Mouse (Mus musculus) ES-E14 (cell line): Measurements from ENCODE around the gene Tmem74b. TPM values are rescaled to one million over a fixed set of nuclear protein-coding genes. Genes with fewer than 3 reads are reported as not detected.
A peak's percentile ranks its signal among the peaks of the same experiment; 100 is the strongest.

Experiments used
- DNase-seq: peaks from one replicate; pipeline ENCODE4 v3.0.0-alpha.2; 2013; ENCODE audit warnings: low read depth, low spot score
- H3K27ac ChIP-seq: 2 replicates; pipeline ENCODE4 v1.5.1; 2012; ENCODE audit warnings: low read depth, mild to moderate bottlenecking, low read length, moderate library complexity, mixed read lengths; ENCODE audit not compliant: poor library complexity, insufficient read depth, severe bottlenecking
- H3K36me3 ChIP-seq: 2 replicates; pipeline ENCODE4 v1.6.1; 2012; ENCODE audit warnings: mild to moderate bottlenecking, low read length, moderate library complexity, mixed read lengths; ENCODE audit not compliant: control insufficient read depth, poor library complexity, insufficient read depth, severe bottlenecking
- H3K4me1 ChIP-seq, 2 experiments: fragments of 150-350 bp in 1 of 2; sonication (generic) in 1 of 2; 2 replicates each; pipeline ENCODE4 v1.6.1; 2012; ENCODE audit warnings: low read length in 2 of 2, mild to moderate bottlenecking in 1 of 2, mixed read lengths in 1 of 2; ENCODE audit not compliant: control insufficient read depth in 2 of 2, insufficient read depth in 2 of 2, poor library complexity in 1 of 2
- H3K4me3 ChIP-seq, 2 experiments: fragments of 150-350 bp in 1 of 2; sonication (generic) in 1 of 2; 2 replicates each; pipeline ENCODE4 v1.5.1; 2012; ENCODE audit warnings: low read length in 2 of 2, low read depth in 1 of 2, mild to moderate bottlenecking in 1 of 2, mixed read lengths in 1 of 2; ENCODE audit not compliant: insufficient read depth in 1 of 2, poor library complexity in 1 of 2, severe bottlenecking in 1 of 2
- H3K9ac ChIP-seq: 2 replicates; pipeline ENCODE4 v1.6.1; 2012; ENCODE audit warnings: low read depth, mild to moderate bottlenecking, low read length, mixed read lengths; ENCODE audit not compliant: poor library complexity, insufficient read depth, severe bottlenecking
- H3K9me3 ChIP-seq: fragments of 150-350 bp; sonication (generic); 2 replicates; pipeline ENCODE4 v1.6.1; 2012; ENCODE audit warnings: low read depth, mild to moderate bottlenecking, low read length; ENCODE audit not compliant: control insufficient read depth, insufficient read depth
- CHD2 ChIP-seq: IDR thresholded peaks from 2 replicates; pipeline ENCODE4 v1.6.1; 2014; ENCODE audit warnings: mild to moderate bottlenecking, low read depth, low read length, inconsistent platforms
- HCFC1 ChIP-seq: IDR thresholded peaks from 2 replicates; pipeline ENCODE4 v1.6.1; 2012; ENCODE audit warnings: low read length, inconsistent platforms, borderline replicate concordance; ENCODE audit not compliant: insufficient read depth
- MAFK ChIP-seq: IDR thresholded peaks from 2 replicates; pipeline ENCODE4 v1.6.1; 2014; ENCODE audit warnings: mild to moderate bottlenecking, low read depth, low read length, inconsistent platforms; ENCODE audit not compliant: insufficient read depth
- ZC3H11A ChIP-seq: IDR thresholded peaks from 2 replicates; pipeline ENCODE4 v1.6.1; 2012; ENCODE audit warnings: low read depth, mild to moderate bottlenecking, inconsistent platforms, low read length, borderline replicate concordance
- ZNF384 ChIP-seq: IDR thresholded peaks from 2 replicates; pipeline ENCODE4 v1.6.1; 2012; ENCODE audit warnings: low read depth, low read length, inconsistent platforms
- in situ Hi-C, 2 experiments: fragments of 600-800 bp; cut with MboI; formaldehyde crosslinking; loops; one replicate each; pipeline ENCODE4 v1.15.1; 2025; ENCODE audit warnings: low sequenced_read_pairs in 2 of 2, inconsistent platforms in 1 of 2; ENCODE audit not compliant: unreplicated experiment in 2 of 2
- total RNA-seq: library from RNA; depleted of rRNA; stranded (reverse); fragments of 300-350 nt; gene quantifications from 2 replicates; pipeline ENCODE4 v1.2.3, GENCODE M21; 2012; rRNA removed

The Tmem74b gene
- 0.40 and 0.85 TPM in 2 replicates for total RNA-seq

DNA sequence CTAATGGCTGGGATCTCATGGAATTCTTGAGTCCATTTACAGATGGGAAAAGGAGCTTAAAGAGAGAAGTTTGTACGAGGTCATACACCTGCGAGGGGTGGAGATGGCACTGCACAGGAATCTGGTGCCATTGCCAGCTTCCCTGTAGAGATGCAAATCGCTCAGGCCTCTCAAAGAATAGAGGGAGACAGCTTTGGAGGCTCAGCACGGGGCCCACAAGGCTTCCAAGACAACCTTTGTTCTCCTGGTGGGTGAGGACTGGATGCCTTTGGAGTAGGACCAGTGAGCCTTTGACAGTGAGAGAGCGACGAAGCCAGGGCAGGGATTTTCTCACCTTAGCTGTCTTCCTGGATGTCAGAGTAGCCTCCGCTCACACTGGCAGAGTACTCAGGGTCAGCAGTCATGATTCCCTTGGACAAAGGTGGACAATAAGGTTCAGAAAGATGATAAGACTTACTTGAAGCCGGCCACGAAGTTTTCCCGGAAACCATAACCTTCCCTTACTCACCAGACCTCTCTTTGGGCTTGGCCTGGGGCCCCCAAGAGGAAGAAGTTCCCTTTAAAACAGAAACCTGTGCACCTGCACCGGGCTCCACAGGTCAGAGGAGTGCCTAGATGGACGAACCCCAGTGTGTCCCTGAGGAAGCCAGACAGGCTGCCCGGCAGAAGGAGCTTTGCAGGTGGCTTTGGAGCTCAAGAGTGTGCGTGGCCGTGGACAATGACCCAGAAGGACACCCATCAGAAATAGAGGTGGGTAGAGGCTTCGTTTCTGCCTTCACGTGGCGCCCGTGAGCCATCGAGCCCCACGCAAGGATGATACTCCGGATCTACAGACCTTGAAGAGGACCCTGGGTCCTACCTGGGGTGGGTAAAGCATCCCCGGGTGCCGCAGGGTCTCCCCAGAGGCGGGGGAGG is at the start of gene Tmem74b:
Tmem74b (plus strand) TSS at position 778 of the 915 bp plus-strand sequence.
- H3K27ac ChIP-seq: no peak within 1 kb of the TSS
- in situ Hi-C loops: no loop called here
- H3K36me3 ChIP-seq: no peaks in the 10 kb centered on the region
- peak within 1 kb of the TSS; percentile 77 for H3K9ac ChIP-seq
- peak within 1 kb of the TSS; percentile 66 to 84 for H3K4me3 ChIP-seq
- no peak for DNase-seq
- TF ChIP-seq ZNF384: no peak
- TF ChIP-seq HCFC1: no peak
- no peak for TF ChIP-seq CHD2
- TF ChIP-seq MAFK: no peak
- H3K4me1 ChIP-seq: peaks cover 0 to 9% of the 10 kb centered on the region in 2 experiments; a peak in 2 of 4 replicates
- no peaks in the 10 kb centered on the region for H3K9me3 ChIP-seq

DNA sequence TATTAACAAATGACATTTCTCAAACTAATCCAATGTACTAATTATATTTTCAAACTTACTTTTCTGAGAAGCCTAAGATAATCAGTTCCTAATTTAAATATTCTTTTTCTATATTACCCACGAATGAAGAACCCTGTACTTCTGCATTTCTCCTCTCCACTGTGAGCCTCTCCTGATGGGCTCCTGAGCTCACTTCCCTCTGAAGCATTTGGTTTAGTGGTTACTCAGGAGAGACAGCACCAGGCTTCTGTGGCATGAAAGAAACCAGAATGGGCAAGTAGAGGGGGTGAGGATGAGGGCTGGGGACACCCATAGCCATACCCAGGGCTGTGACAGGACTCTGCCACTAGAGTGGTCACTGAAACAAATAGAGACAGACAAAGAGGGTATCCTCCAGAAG is 49.8 kb upstream of the Tmem74b start:
- no peaks in the 10 kb centered on the region for H3K9me3 ChIP-seq
- in situ Hi-C loops: no loop called here

DNA sequence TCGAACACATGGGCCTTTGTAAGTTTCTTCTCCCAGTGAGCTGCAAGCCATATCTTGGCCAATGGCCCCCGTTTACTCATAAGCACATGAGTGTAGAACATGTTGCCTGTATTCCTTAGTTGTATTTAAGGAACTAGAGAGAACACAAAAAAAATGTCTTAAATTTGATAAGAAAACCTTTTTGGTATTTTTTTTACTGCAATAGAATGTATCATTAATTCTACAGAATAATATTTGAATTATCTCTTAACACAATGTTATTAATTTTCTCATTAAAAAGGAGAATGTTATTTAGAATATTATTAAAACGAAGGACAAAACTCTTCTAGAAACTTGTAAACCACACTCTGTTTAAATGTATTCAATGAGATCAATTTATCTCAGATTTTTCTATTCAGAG is 33.4 kb upstream of the Tmem74b start, which contains the start of gene Rad21l:
Rad21l (minus strand) TSS at position 101 of the 400 bp plus-strand sequence.
- Histone ChIP-seq H3K36me3 (no peaks in the 10 kb centered on the region), H3K9me3 (no peaks in the 10 kb centered on the region), H3K27ac (no peak within 1 kb of the TSS), H3K4me3 (no peak within 1 kb of the TSS), H3K4me1 (0 out of 4 replicates have a peak, but pooled peaks cover 0 to 2% of the 10 kb centered on the region in 2 experiments), H3K9ac (no peak within 1 kb of the TSS)
- in situ Hi-C loops: no loop called here
- TF ChIP-seq ZC3H11A (no peak), ZNF384 (no peak), CHD2 (no peak), HCFC1 (no peak), MAFK (no peak)
- no peak for DNase-seq

More for the DNA sequence above, 49.8 kb upstream of the Tmem74b start:
- no peaks in the 10 kb centered on the region for H3K36me3 ChIP-seq
- no peak for DNase-seq
- no peak overlapping the region for H3K9ac ChIP-seq
- no peaks in the 10 kb centered on the region for H3K4me1 ChIP-seq
- TF ChIP-seq MAFK (no peak), CHD2 (no peak), ZNF384 (no peak), HCFC1 (no peak), ZC3H11A (no peak)
- no peak overlapping the region for H3K4me3 ChIP-seq
- no peak overlapping the region for H3K27ac ChIP-seq

DNA sequence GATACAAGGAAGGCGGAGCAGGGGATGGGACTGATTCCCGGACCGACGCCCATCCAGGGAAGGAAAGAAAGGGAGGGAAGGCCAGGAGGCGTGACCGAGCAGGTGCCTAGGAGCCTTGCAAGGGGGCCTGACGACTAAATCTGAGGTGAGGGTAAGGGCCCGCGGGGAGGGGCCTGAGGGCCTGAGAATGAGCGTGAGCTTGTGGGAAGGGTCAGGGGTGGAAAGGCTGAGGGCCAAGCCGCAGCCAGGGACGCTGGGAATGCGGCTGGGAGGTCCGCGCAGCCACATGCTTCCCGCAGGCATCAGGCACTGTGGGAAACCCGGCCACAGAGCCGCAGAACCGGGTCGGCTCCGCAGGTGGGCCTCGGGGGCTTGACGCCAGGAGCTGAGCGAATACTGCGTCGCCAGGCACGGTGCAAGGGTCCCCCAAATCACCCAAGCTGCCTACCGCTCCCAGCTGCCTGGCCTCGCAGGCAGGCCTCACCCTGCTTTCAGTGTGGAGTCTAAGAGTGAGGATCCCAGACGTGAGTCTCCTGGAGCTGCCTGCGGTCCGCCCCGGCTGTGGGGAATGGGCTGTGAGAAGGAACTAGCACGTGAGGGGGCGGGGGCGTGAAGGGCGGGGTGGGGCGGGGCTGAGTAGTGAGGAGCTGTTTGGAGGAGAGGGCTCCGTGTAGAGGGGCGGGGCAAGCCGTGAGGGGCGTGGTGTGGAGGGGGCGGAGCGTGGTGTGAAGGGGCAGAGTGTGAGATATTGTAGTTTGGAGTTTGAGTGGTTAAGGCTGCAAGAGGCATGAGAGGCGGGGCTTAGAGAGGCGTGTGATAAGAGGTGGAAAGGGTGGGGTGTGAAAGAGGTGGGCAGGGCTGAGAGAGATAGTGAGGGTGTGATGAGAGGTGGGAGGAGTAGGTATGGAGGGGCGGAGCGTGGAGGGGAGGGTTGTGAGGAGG is 31.5 kb upstream of the Tmem74b start:
- peak; percentile 33 for DNase-seq

More for the DNA sequence above, 31.5 kb upstream of the Tmem74b start:
- Histone ChIP-seq H3K4me3 (peak overlapping the region in 1 of 2 experiments; percentile 24; a peak in 2 of 4 replicates), H3K9me3 (no peaks in the 10 kb centered on the region), H3K9ac (no peak overlapping the region), H3K4me1 (0 out of 4 replicates have a peak, but pooled peaks cover 0 to 2% of the 10 kb centered on the region in 2 experiments), H3K36me3 (no peaks in the 10 kb centered on the region), H3K27ac (no peak overlapping the region)
- in situ Hi-C loops: no loop called here
- no peak for TF ChIP-seq MAFK
- no peak for TF ChIP-seq ZNF384
- TF ChIP-seq CHD2: no peak
- TF ChIP-seq HCFC1: no peak
- TF ChIP-seq ZC3H11A: no peak
